Mouse (Mus musculus) forelimb bud, embryonic 11.5 days (tissue): ENCODE data around the gene 4930467E23Rik.
"Not testable (repeated sequence)": the region's sequence is repeated elsewhere in the genome, so short reads cannot be mapped to it uniquely, and the experiment has no call there.

Experiments used
- DNase-seq: peaks from one replicate; pipeline ENCODE4 v3.0.0-alpha.2; 2012; ENCODE audit warnings: low read depth, low spot score

Gene 4930467E23Rik

GRCm38 (mm10) chr8:19729276-19729675 is at the start of gene 4930467E23Rik:
Gene 4930467E23Rik (plus strand): TSS chr8:19729576.
- DNase-seq: not testable (repeated sequence)

GRCm38 (mm10) chr8:19682311-19682710 is 47.1 kb upstream of the 4930467E23Rik start:
- not testable (repeated sequence) for DNase-seq

GRCm38 (mm10) chr8:19685476-19685875 is 43.9 kb upstream of the 4930467E23Rik start:
- DNase-seq: not testable (repeated sequence)

GRCm38 (mm10) chr8:19688802-19689525 is 40.4 kb upstream of the 4930467E23Rik start:
- not testable (repeated sequence) for DNase-seq

GRCm38 (mm10) chr8:19689745-19690144 is 39.6 kb upstream of the 4930467E23Rik start:
- DNase-seq: not testable (repeated sequence)

- not testable (repeated sequence) for DNase-seq
Observed at GRCm38 (mm10) chr8:19691421-19691820, 38.0 kb upstream of the 4930467E23Rik start.

GRCm38 (mm10) chr8:19697497-19698077 is 31.8 kb upstream of the 4930467E23Rik start:
- DNase-seq: not testable (repeated sequence)

- DNase-seq: not testable (repeated sequence)
Observed at GRCm38 (mm10) chr8:19698123-19698522, 31.3 kb upstream of the 4930467E23Rik start.

- DNase-seq: not testable (repeated sequence)
Observed at GRCm38 (mm10) chr8:19698722-19699121, 30.7 kb upstream of the 4930467E23Rik start.

GRCm38 (mm10) chr8:19701326-19701725 is 28.1 kb upstream of the 4930467E23Rik start:
- not testable (repeated sequence) for DNase-seq

GRCm38 (mm10) chr8:19702276-19702675 is 27.1 kb upstream of the 4930467E23Rik start:
- DNase-seq: not testable (repeated sequence)

- peak; percentile 90 for DNase-seq
Observed at GRCm38 (mm10) chr8:19702972-19703709, 26.2 kb upstream of the 4930467E23Rik start.

- DNase-seq: not testable (repeated sequence)
Observed at GRCm38 (mm10) chr8:19703906-19704305, 25.5 kb upstream of the 4930467E23Rik start.

- DNase-seq: not testable (repeated sequence)
Observed at GRCm38 (mm10) chr8:19704441-19705215, 24.7 kb upstream of the 4930467E23Rik start.

GRCm38 (mm10) chr8:19705216-19705600 is 24.2 kb upstream of the 4930467E23Rik start:
- not testable (repeated sequence) for DNase-seq

- DNase-seq: not testable (repeated sequence)
Observed at GRCm38 (mm10) chr8:19706101-19706725, 23.2 kb upstream of the 4930467E23Rik start.

GRCm38 (mm10) chr8:19706918-19707760 is 22.2 kb upstream of the 4930467E23Rik start:
- peak; percentile 17 for DNase-seq

GRCm38 (mm10) chr8:19707761-19708443 is 21.5 kb upstream of the 4930467E23Rik start:
- not testable (repeated sequence) for DNase-seq

- not testable (repeated sequence) for DNase-seq
Observed at GRCm38 (mm10) chr8:19708976-19709375, 20.4 kb upstream of the 4930467E23Rik start.
